Mouse (Mus musculus) testis, adult 2 months (tissue): Measurements from ENCODE around the gene Aldh8a1.

ENCODE experiments used
- CTCF ChIP-seq: fragments of 200-500 bp; IDR thresholded peaks from 2 replicates; pipeline ENCODE4 v1.5.1; 2012; ENCODE audit warnings: low read depth, mild to moderate bottlenecking, inconsistent platforms, low read length, moderate library complexity; ENCODE audit not compliant: control insufficient read depth, insufficient read depth, insufficient replicate concordance
- POLR2A ChIP-seq: fragments of 200-500 bp; IDR thresholded peaks from 2 replicates; pipeline ENCODE4 v1.6.1; 2012; ENCODE audit warnings: low read depth, mild to moderate bottlenecking, inconsistent platforms, low read length, moderate library complexity; ENCODE audit not compliant: control insufficient read depth

DNA sequence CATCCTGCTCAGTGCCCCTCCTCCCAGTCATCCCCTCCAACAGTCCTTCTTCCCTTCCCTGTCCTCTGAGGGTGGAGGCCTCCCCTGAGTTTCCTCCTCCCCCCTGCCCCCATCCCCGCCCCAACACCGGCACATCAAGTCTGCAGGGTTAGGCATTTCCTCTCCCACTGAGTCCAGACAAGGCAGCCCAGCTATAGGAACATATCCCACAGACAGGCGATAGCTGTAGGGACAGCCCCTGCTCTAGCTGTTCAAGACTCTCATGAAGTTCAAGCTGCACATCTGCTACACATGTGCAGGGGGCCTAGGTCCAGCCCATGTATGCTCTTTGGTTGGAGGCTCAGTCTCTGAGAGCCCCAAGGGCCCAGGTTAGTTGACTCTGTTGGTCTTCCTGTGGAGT, 10.6 kb upstream of the Aldh8a1 start:
- TF ChIP-seq CTCF (no peak), POLR2A (no peak)
